Mouse (Mus musculus) brain, adult 10 weeks (tissue): ENCODE results near the gene Hspa1a. TPM values are rescaled to one million over a fixed set of nuclear protein-coding genes. Genes with fewer than 3 reads are reported as not detected.

ENCODE experiments used
- polyA plus RNA-seq: library from polyadenylated mRNA; stranded (reverse); fragments of 350-450 nt; fragmentation: Illumina TruSeq; extraction: RNeasy Lipid Tissue Mini Kit (QIAGEN cat#74804); gene quantifications from one replicate; pipeline ENCODE4 v1.2.3, GENCODE M21; 2015; ENCODE audit warnings: low read depth, low replicate concordance

Hspa1a gene
- 8.4 TPM for polyA plus RNA-seq

GRCm38 (mm10) chr17:34972069-34972749 is at the start of gene Hspa1a, which contains the start of gene Hspa1l:
Gene Hspa1a, minus strand, starts transcription at chr17:34972156.
Gene Hspa1l, plus strand, starts transcription at chr17:34972703.

GRCm38 (mm10) chr17:35016376-35016775 is 44.4 kb upstream of the Hspa1a start, which contains the start of gene Vwa7:
Gene Vwa7, plus strand, starts transcription at chr17:35016579.

GRCm38 (mm10) chr17:35000717-35001451 is 28.9 kb upstream of the Hspa1a start, which contains the start of gene Vars:
Gene Vars, plus strand, starts transcription at chr17:35000987.

GRCm38 (mm10) chr17:34981690-34982180 is 9.8 kb upstream of the Hspa1a start, which contains the start of gene Lsm2:
Gene Lsm2, plus strand, starts transcription at chr17:34981862.

GRCm38 (mm10) chr17:34969822-34970221 is 2.1 kb downstream of the Hspa1a start, which contains the start of gene Gm20481:
Gene Gm20481, plus strand, starts transcription at chr17:34969912.

GRCm38 (mm10) chr17:34959130-34959778 is 12.7 kb downstream of the Hspa1a start, which contains the start of gene Hspa1b:
Gene Hspa1b, minus strand, starts transcription at chr17:34959238.

GRCm38 (mm10) chr17:34931061-34931734 is 40.8 kb downstream of the Hspa1a start, which contains the start of gene Neu1:
Gene Neu1, plus strand, starts transcription at chr17:34931253.

Other genes starting within 250 kb of the Hspa1a start
- 10.9 TPM for gene C4b, start 228.3 kb downstream of the Hspa1a start, polyA plus RNA-seq
- gene Cyp21a1, start 167.6 kb downstream of the Hspa1a start, polyA plus RNA-seq: not detected
- 67.9 TPM for gene Stk19, start 135.2 kb downstream of the Hspa1a start, polyA plus RNA-seq
- 37.4 TPM for gene Dxo, start 135.1 kb downstream of the Hspa1a start, polyA plus RNA-seq
- gene Skiv2l, start 121.9 kb downstream of the Hspa1a start, polyA plus RNA-seq: 47.0 TPM
- 35.3 TPM for gene Nelfe, start 121.8 kb downstream of the Hspa1a start, polyA plus RNA-seq
- gene Cfb, start 109.6 kb downstream of the Hspa1a start, polyA plus RNA-seq: 0.31 TPM
- gene Zbtb12, start 92.7 kb downstream of the Hspa1a start, polyA plus RNA-seq: 5.7 TPM
- gene Gm20547, start 90.1 kb downstream of the Hspa1a start, polyA plus RNA-seq: not detected
- gene C2, start 73.9 kb downstream of the Hspa1a start, polyA plus RNA-seq: 1.5 TPM
- 122 TPM for gene Ehmt2, start 73.7 kb downstream of the Hspa1a start, polyA plus RNA-seq
- 0.19 TPM for gene Slc44a4, start 57.7 kb downstream of the Hspa1a start, polyA plus RNA-seq
- 51.2 TPM for gene Neu1, start 40.9 kb downstream of the Hspa1a start, polyA plus RNA-seq
- gene Hspa1b, start 12.9 kb downstream of the Hspa1a start, polyA plus RNA-seq: 8.3 TPM
- not detected for gene Gm20481, start 2.2 kb downstream of the Hspa1a start, polyA plus RNA-seq
- 0.36 TPM for gene Hspa1l, start 547 bp upstream of the Hspa1a start, polyA plus RNA-seq
- gene Lsm2, start 9.7 kb upstream of the Hspa1a start, polyA plus RNA-seq: 26.4 TPM
- 22.8 TPM for gene Vars, start 28.8 kb upstream of the Hspa1a start, polyA plus RNA-seq
- 0.71 TPM for gene Vwa7, start 44.4 kb upstream of the Hspa1a start, polyA plus RNA-seq
- not detected for gene Sapcd1, start 55.9 kb upstream of the Hspa1a start, polyA plus RNA-seq
- gene Msh5, start 74.6 kb upstream of the Hspa1a start, polyA plus RNA-seq: 0.67 TPM
- gene Clic1, start 77.8 kb upstream of the Hspa1a start, polyA plus RNA-seq: 22.1 TPM
- 19.3 TPM for gene Ddah2, start 86.9 kb upstream of the Hspa1a start, polyA plus RNA-seq
- gene Ly6g6c, start 93.2 kb upstream of the Hspa1a start, polyA plus RNA-seq: not detected
- not detected for gene Mpig6b, start 94.0 kb upstream of the Hspa1a start, polyA plus RNA-seq
- 5.5 TPM for gene Ly6g6e, start 104.7 kb upstream of the Hspa1a start, polyA plus RNA-seq
- 1.8 TPM for gene Ly6g6d, start 105.9 kb upstream of the Hspa1a start, polyA plus RNA-seq
- gene Ly6g6f, start 113.5 kb upstream of the Hspa1a start, polyA plus RNA-seq: 0.70 TPM
- gene Abhd16a, start 117.1 kb upstream of the Hspa1a start, polyA plus RNA-seq: 106 TPM
- gene Ly6g5c, start 136.1 kb upstream of the Hspa1a start, polyA plus RNA-seq: not detected
- not detected for gene Ly6g5b, start 143.3 kb upstream of the Hspa1a start, polyA plus RNA-seq
- 24.9 TPM for gene Gpank1, start 149.3 kb upstream of the Hspa1a start, polyA plus RNA-seq
- gene Csnk2b, start 149.9 kb upstream of the Hspa1a start, polyA plus RNA-seq: 221 TPM
- 18.0 TPM for gene D17H6S53E, start 154.2 kb upstream of the Hspa1a start, polyA plus RNA-seq
- not detected for gene Apom, start 159.9 kb upstream of the Hspa1a start, polyA plus RNA-seq
- gene Bag6, start 163.0 kb upstream of the Hspa1a start, polyA plus RNA-seq: 159 TPM
- gene Prrc2a, start 192.7 kb upstream of the Hspa1a start, polyA plus RNA-seq: 185 TPM
- gene Aif1, start 203.9 kb upstream of the Hspa1a start, polyA plus RNA-seq: 19.0 TPM
- gene Lst1, start 216.3 kb upstream of the Hspa1a start, polyA plus RNA-seq: 9.3 TPM
- gene Ltb, start 222.3 kb upstream of the Hspa1a start, polyA plus RNA-seq: 0.55 TPM
- gene Tnf, start 229.9 kb upstream of the Hspa1a start, polyA plus RNA-seq: not detected
- not detected for gene Lta, start 233.2 kb upstream of the Hspa1a start, polyA plus RNA-seq
- not detected for gene Gm16181, start 248.7 kb upstream of the Hspa1a start, polyA plus RNA-seq